ENCODE assay signal across 9 mouse cellular contexts in the genomic region with DNA sequence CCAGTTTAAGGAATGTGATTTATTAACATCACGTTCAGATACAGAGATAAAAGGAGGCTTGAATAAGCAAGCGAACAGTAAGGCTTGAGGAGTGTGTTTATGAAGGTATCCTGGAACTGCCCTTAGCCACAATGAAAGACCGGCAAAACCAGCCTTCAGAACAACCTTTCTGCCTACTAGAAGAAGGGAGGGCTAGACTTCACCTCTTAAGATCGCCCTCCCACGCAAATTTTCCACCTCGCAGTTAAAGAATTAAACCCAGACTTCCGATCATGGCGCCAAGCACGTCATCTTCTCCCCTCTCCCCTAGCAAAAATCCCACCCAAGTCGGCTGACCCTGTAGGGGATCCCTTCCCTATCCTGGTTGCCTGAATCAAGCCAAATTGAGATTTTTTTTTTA. TPM values are rescaled to one million over a fixed set of nuclear protein-coding genes. Genes with fewer than 3 reads are reported as not detected.
DNase-seq lines count a peak whose midpoint lies in the region; ATAC-seq and TF ChIP-seq lines count a peak whose summit lies in the region.
"Had no signal": no experiment of that assay in that cellular context is flagged by ENCODE, and none has a peak within 500 bp of the region (broad histone marks: within the 10 kb centered on the region; RNA-seq: fewer than 3 reads in every experiment).

No protein-coding gene starts in this region.

- H3K9ac ChIP-seq in stomach, embryonic 15.5 days = peak overlapping the region; percentile 78; the same call in 1 of the 2 replicates

- H3K27ac ChIP-seq in embryonic facial prominence, embryonic 10.5 days (replicated peaks) = peak overlapping the region; percentile 100
- no peak overlapping the region for H3K27ac ChIP-seq in macrophage
- H3K27ac ChIP-seq in stomach, embryonic 15.5 days = peak overlapping the region; percentile 99

- H3K36me3 ChIP-seq in E14TG2a.4 (ENCODE audit: insufficient read depth, low read length) = no peaks in the 10 kb centered on the region
- H3K36me3 ChIP-seq in embryonic facial prominence, embryonic 10.5 days (replicated peaks) = no peaks in the 10 kb centered on the region
- no peaks in the 10 kb centered on the region for H3K36me3 ChIP-seq in macrophage (ENCODE audit: inconsistent target)
- H3K36me3 ChIP-seq in stomach, embryonic 15.5 days = no peaks in the 10 kb centered on the region

- peaks cover 31% of the 10 kb centered on the region for H3K79me2 ChIP-seq in macrophage (ENCODE audit: inconsistent target)

- peak; percentile 36 for DNase-seq in cerebellum, adult 11-12 months
- DNase-seq in cerebellum, postnatal 4 days (ENCODE audit: low spot score in 2 of 2) = no peak
- peak; percentile 66 for DNase-seq in embryonic facial prominence, embryonic 10.5 days (ENCODE audit: low spot score)
- DNase-seq in heart, postnatal 14 days = peak; percentile 12 to 23
- peak; percentile 15 to 18 for DNase-seq in left cerebral cortex, adult 18-20 months (ENCODE audit: low spot score in 2 of 2)

- no peak for ATAC-seq in stomach, embryonic 15.5 days (ENCODE audit: insufficient read depth, low FRiP score, low read depth)

- TF ChIP-seq CTCF in E14TG2a.4 (conservative IDR thresholded peaks at IDR 0.05; ENCODE audit: low read length) = no peak

- H3K4me3 ChIP-seq in E14TG2a.4 (replicated peaks; ENCODE audit: low read length) (peak overlapping the region; percentile 92), macrophage (ENCODE audit: inconsistent target) (peak overlapping the region; percentile 32)
- peak overlapping the region; percentile 88 for H3K4me3 ChIP-seq in embryonic facial prominence, embryonic 10.5 days
- peak overlapping the region; percentile 87 for H3K4me3 ChIP-seq in stomach, embryonic 15.5 days (replicated peaks)

- WGBS in embryonic facial prominence, embryonic 10.5 days = 3% methylated on average over 10 of the region's 10 CpGs
- WGBS in macrophage (ENCODE audit: missing documents) = 36% methylated on average over 10 of the region's 10 CpGs
- 3% methylated on average over 10 of the region's 10 CpGs for WGBS in stomach, embryonic 15.5 days

- intact Hi-C loops in heart, postnatal 14 days (cut with DNase I) = loop anchor here (5.0 kb wide), 2 partner anchors 65 to 115 kb away; no protein-coding TSS in a partner anchor

- H3K9me3 ChIP-seq in E14TG2a.4 (ENCODE audit: low read length) = peaks cover 2% of the 10 kb centered on the region; the same call in 1 of the 2 replicates
- no peaks in the 10 kb centered on the region for H3K9me3 ChIP-seq in embryonic facial prominence, embryonic 10.5 days
- H3K9me3 ChIP-seq in stomach, embryonic 15.5 days = no peaks in the 10 kb centered on the region

- peaks cover 21% of the 10 kb centered on the region for H3K4me1 ChIP-seq in E14TG2a.4 (replicated peaks; ENCODE audit: low read depth, low read length)
- H3K4me1 ChIP-seq in embryonic facial prominence, embryonic 10.5 days = peaks cover 31% of the 10 kb centered on the region
- H3K4me1 ChIP-seq in stomach, embryonic 15.5 days = peaks cover 7% of the 10 kb centered on the region; the same call in 1 of the 2 replicates

- H3K4me2 ChIP-seq in stomach, embryonic 15.5 days = peak overlapping the region; percentile 85

- peaks cover 12% of the 10 kb centered on the region for H3K27me3 ChIP-seq in E14TG2a.4 (ENCODE audit: insufficient read depth, low read length)
- H3K27me3 ChIP-seq in embryonic facial prominence, embryonic 10.5 days (replicated peaks; ENCODE audit: low read depth, poor library complexity, severe bottlenecking) = no peaks in the 10 kb centered on the region
- H3K27me3 ChIP-seq in stomach, embryonic 15.5 days (replicated peaks) = no peaks in the 10 kb centered on the region
- H3K27me3 ChIP-seq: Patski had no signal

RNA-seq across cellular contexts. Expression of a gene that starts 1.0 kb away (rescaled TPM):
- polyA plus RNA-seq in embryonic facial prominence, embryonic 10.5 days (2016; fragmentation: Nextera tagmentation; extraction: Ambion mirVana) = 6.4 and 7.1 TPM in 2 replicates
- total RNA-seq in heart, postnatal 14 days (2021) = 10 to 100 TPM; 44.9 to 49.4 TPM
- 10 to 100 TPM; 90.8 to 91.0 TPM for total RNA-seq in left cerebral cortex, adult 18-20 months (2021)
- total RNA-seq in macrophage (2018; cell fraction: chromatin; rRNA removed) = 10 to 100 TPM; 12.5 to 72.3 (median 43.5) TPM
- total RNA-seq in macrophage (2018; cell fraction: cytosol; rRNA removed) = 10 to 100 TPM; 19.5 to 62.2 (median 36.7) TPM
- 10 to 100 TPM; 31.9 to 95.0 (median 55.3) TPM for total RNA-seq in macrophage (2018; cell fraction: nucleus; rRNA removed)
- 15.9 to 19.1 TPM (median 17.9 TPM) in 3 replicates for polyA plus RNA-seq in macrophage (2018)
- polyA plus RNA-seq in stomach, embryonic 15.5 days (2015; fragmentation: Nextera tagmentation; extraction: Ambion mirVana) = 7.8 and 7.9 TPM in 2 replicates

Comparison
In these comparisons a context has a peak if more than half of its experiments do, and no peak if none do; other contexts are left out.
1. DNase-seq: peak in cerebellum, adult 11-12 months (single experiment), embryonic facial prominence, embryonic 10.5 days (single experiment), heart, postnatal 14 days (2 of 2) and left cerebral cortex, adult 18-20 months (2 of 2); none in cerebellum, postnatal 4 days (0 of 2).
2. H3K4me3 ChIP-seq: peak in every context shown above with its lines; median percentile 92 in E14TG2a.4; 88 in embryonic facial prominence, embryonic 10.5 days; 87 in stomach, embryonic 15.5 days; 32 in macrophage.